Mouse (Mus musculus) bone marrow, adult 2 months (tissue): ENCODE results near the gene Cd44. TPM values are rescaled to one million over a fixed set of nuclear protein-coding genes. Genes with fewer than 3 reads are reported as not detected.

Experiments used
- H3K27ac ChIP-seq: fragments of 200-500 bp; 2 replicates; pipeline ENCODE4 v1.5.1; 2012; ENCODE audit warnings: low read depth, mild to moderate bottlenecking, control low read depth, inconsistent platforms, low read length; ENCODE audit not compliant: control insufficient read depth, poor library complexity, insufficient read depth
- H3K4me1 ChIP-seq: fragments of 200-500 bp; 2 replicates; pipeline ENCODE4 v1.6.1; 2011; ENCODE audit warnings: low read length; ENCODE audit not compliant: control insufficient read depth, insufficient read depth
- H3K4me3 ChIP-seq: fragments of 200-500 bp; replicated peaks from 2 replicates; pipeline ENCODE3; 2011; ENCODE audit warnings: mild to moderate bottlenecking, low read depth, low read length, control low read depth; ENCODE audit not compliant: control insufficient read depth
- CTCF ChIP-seq: fragments of 200-500 bp; IDR thresholded peaks from 2 replicates; pipeline ENCODE4 v1.5.1; 2011; ENCODE audit warnings: low read length, control low read depth; ENCODE audit not compliant: control insufficient read depth, insufficient read depth
- POLR2A ChIP-seq: fragments of 200-500 bp; IDR thresholded peaks from 2 replicates; pipeline ENCODE4 v1.6.1; 2011; ENCODE audit warnings: low read depth, mild to moderate bottlenecking, control low read depth, low read length, borderline replicate concordance; ENCODE audit not compliant: control insufficient read depth
- WGBS: fragments of 180-500 bp; shearing (Covaris S2); methylation state at CpG from one replicate; pipeline ENCODE4 v1.1.7; 2018; 5-methylcytosine and 5-hydroxymethylcytosine counted together
- polyA plus RNA-seq: library from polyadenylated mRNA; stranded (reverse); fragments of >200 nt; gene quantifications from 2 replicates; pipeline ENCODE4 v1.2.4, GENCODE M21; 2011; ENCODE audit warnings: low replicate concordance; ENCODE audit not compliant: missing spikeins, insufficient read depth, insufficient read length

The Cd44 gene
- polyA plus RNA-seq, 1 experiment: 39.6 TPM

DNA sequence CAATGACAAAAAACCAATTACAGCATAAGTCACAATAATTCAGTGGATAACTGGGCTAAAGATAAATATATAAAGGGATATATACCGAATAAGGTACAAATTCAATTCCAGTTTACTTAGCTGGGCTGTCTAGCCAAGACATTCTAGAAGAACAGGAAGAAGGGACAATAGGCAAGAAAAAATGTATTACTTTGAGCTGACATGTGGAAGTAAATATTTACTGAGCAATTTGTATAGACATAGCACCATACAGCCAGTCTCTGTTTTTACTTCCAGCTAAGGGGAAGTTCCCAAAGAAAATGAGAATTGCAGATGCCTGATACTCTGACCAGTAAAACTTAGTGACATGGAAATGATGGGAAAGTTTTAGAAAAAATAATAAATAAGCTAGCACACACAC lies 23.0 kb upstream of the Cd44 start:
- WGBS: 83% methylated on average over 1 of the region's 1 CpGs
- no peaks in the 10 kb centered on the region for H3K4me1 ChIP-seq
- TF ChIP-seq POLR2A (no peak), CTCF (no peak)
- H3K4me3 ChIP-seq: no peak overlapping the region
- no peak overlapping the region for H3K27ac ChIP-seq

- no peak overlapping the region for H3K4me3 ChIP-seq
- WGBS: 65% methylated on average over 3 of the region's 3 CpGs
- no peaks in the 10 kb centered on the region for H3K4me1 ChIP-seq
- no peak overlapping the region for H3K27ac ChIP-seq
- TF ChIP-seq CTCF (no peak), POLR2A (no peak)
Observed at GRCm38 (mm10) chr2:102923682-102924081, 22.2 kb upstream of the Cd44 start.

GRCm38 (mm10) chr2:102922066-102922465 lies 20.6 kb upstream of the Cd44 start:
- Histone ChIP-seq H3K4me1 (no peaks in the 10 kb centered on the region), H3K27ac (no peak overlapping the region), H3K4me3 (no peak overlapping the region)
- no peak for TF ChIP-seq CTCF
- TF ChIP-seq POLR2A: no peak
- WGBS: 86% methylated on average over 3 of the region's 3 CpGs

- no peak overlapping the region for H3K27ac ChIP-seq
- no peaks in the 10 kb centered on the region; the same call in 1 of the 2 replicates for H3K4me1 ChIP-seq
- 69% methylated on average over 1 of the region's 1 CpGs for WGBS
- no peak overlapping the region for H3K4me3 ChIP-seq
- TF ChIP-seq CTCF: no peak
- TF ChIP-seq POLR2A: no peak
Observed at GRCm38 (mm10) chr2:102918301-102918700, 16.8 kb upstream of the Cd44 start.

- H3K4me1 ChIP-seq: peaks cover 2% of the 10 kb centered on the region; the same call in 1 of the 2 replicates
- no peak overlapping the region for H3K4me3 ChIP-seq
- TF ChIP-seq POLR2A (no peak), CTCF (no peak)
- no peak overlapping the region for H3K27ac ChIP-seq
- 87% methylated on average over 3 of the region's 3 CpGs for WGBS
Observed at GRCm38 (mm10) chr2:102916596-102916995, 15.1 kb upstream of the Cd44 start.

- WGBS: 56% methylated on average over 5 of the region's 5 CpGs
- H3K4me1 ChIP-seq: peaks cover 2% of the 10 kb centered on the region; the same call in 1 of the 2 replicates
- H3K27ac ChIP-seq: no peak overlapping the region
- TF ChIP-seq CTCF: no peak
- TF ChIP-seq POLR2A: no peak
- no peak overlapping the region for H3K4me3 ChIP-seq
Observed at GRCm38 (mm10) chr2:102914675-102915074, 13.2 kb upstream of the Cd44 start.

- Histone ChIP-seq H3K27ac (no peak overlapping the region), H3K4me1 (peaks cover 2% of the 10 kb centered on the region; the same call in 1 of the 2 replicates), H3K4me3 (no peak overlapping the region)
- TF ChIP-seq POLR2A (no peak), CTCF (no peak)
- 56% methylated on average over 11 of the region's 11 CpGs for whole genome bisulfite sequencing
Observed at GRCm38 (mm10) chr2:102913833-102914545, 12.5 kb upstream of the Cd44 start.

DNA sequence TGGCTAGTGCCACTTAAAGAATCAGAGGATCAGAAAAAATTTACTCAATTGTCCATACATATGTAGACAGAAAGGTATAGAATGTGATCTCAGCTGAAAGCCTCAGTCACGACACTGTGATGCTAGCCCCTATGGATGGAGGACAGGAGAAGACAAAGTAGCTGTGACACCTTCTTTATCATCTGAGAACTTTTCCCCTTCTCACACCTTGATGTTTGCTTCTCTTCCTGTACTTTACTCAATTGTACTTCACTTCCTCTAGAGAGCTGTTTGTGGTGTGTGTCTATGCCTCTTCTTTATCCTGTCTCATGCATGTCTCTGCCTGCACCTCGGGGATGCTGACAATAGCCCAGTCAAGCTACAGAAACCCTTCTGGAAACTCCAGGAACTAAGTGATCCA lies 11.5 kb upstream of the Cd44 start:
- H3K4me1 ChIP-seq: peaks cover 2% of the 10 kb centered on the region; the same call in 1 of the 2 replicates
- H3K4me3 ChIP-seq: no peak overlapping the region
- WGBS: 38% methylated on average over 2 of the region's 2 CpGs
- TF ChIP-seq POLR2A (no peak), CTCF (no peak)
- H3K27ac ChIP-seq: no peak overlapping the region
